Mouse (Mus musculus) MEL (cell line): ENCODE measurements at regions not wholly inside any gene's neighbourhood (a gene's known extent, or its start where the extent isn't known, plus 50 kb on each side); places are given as distances from the start of the nearest gene placed in this dataset.

Experiments
- CTCF ChIP-seq, 3 experiments: IDR thresholded peaks in 2 of 3; conservative IDR thresholded peaks in 1 of 3; 2 replicates each; pipeline ENCODE4 v1.5.1; 2011 to 2012; ENCODE audit warnings: low read length in 3 of 3, low read depth in 2 of 3, mild to moderate bottlenecking in 2 of 3, improper control_type of control experiment in 1 of 3, inconsistent platforms in 1 of 3, mixed read lengths in 1 of 3, moderate library complexity in 1 of 3; ENCODE audit not compliant: control insufficient read depth in 1 of 3, insufficient read depth in 1 of 3, poor library complexity in 1 of 3, severe bottlenecking in 1 of 3
- EP300 ChIP-seq, 2 experiments: IDR thresholded peaks; 2 replicates each; pipeline ENCODE4 v1.6.1; 2011; ENCODE audit warnings: improper control_type of control experiment in 2 of 2, low read length in 2 of 2, low read depth in 1 of 2, mild to moderate bottlenecking in 1 of 2
- GATA1 ChIP-seq: IDR thresholded peaks from 2 replicates; pipeline ENCODE4 v1.6.1; 2011; ENCODE audit warnings: low read depth, low read length, improper control_type of control experiment
- ZNF384 ChIP-seq: IDR thresholded peaks from 2 replicates; pipeline ENCODE4 v1.6.1; 2012; ENCODE audit warnings: low read depth, mild to moderate bottlenecking, inconsistent platforms, low read length, improper control_type of control experiment

DNA sequence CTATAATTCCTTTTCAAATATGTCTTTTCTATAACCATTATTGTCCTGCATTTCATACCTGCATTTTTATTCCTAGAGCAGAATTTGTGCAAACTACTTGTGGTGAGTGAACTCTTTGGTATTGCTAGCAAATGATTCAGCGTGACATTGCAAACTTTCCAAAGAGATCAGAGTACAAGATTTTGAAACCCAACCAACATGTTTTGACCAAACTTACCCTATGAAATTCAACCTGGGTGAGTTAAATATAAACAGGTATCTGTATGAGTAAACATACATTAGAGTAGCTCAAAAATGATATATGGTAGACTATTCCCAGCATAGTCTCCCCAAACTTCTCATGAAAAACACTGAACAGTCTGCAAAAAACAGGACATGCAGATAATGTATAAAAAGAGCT, 200.5 kb upstream of the Gm9747 start:
- TF ChIP-seq EP300 (IDR thresholded peaks at IDR 0.05; ENCODE audit: low read depth in 1 of 2, low read length in 2 of 2) (no peak), ZNF384 (no peak), GATA1 (no peak), CTCF (IDR thresholded peaks at IDR 0.05 in 2 of 3, conservative IDR thresholded peaks at IDR 0.05 in 1 of 3; ENCODE audit: control insufficient read depth in 1 of 3, insufficient read depth in 1 of 3, low read depth in 2 of 3, low read length in 3 of 3, poor library complexity in 1 of 3, severe bottlenecking in 1 of 3) (no peak)
